ENCODE assay signal across 10 mouse cellular contexts in genomic region chr8:74977427-74977826, GRCm38 (mm10). TPM values are rescaled to one million over a fixed set of nuclear protein-coding genes. Genes with fewer than 3 reads are reported as not detected.
A peak's percentile ranks its signal among the peaks of the same experiment; 100 is the strongest.
DNase-seq lines count a peak whose midpoint lies in the region; ATAC-seq lines count a peak whose summit lies in the region.
"Had no signal": no experiment of that assay in that cellular context is flagged by ENCODE, and none has a peak within 500 bp of the region (broad histone marks: within the 10 kb centered on the region; RNA-seq: fewer than 3 reads in every experiment).

No protein-coding gene starts in this region.

- no peaks in the 10 kb centered on the region for H3K4me1 ChIP-seq in midbrain, embryonic 14.5 days (ENCODE audit: control insufficient read depth, insufficient read depth, low read length)
- H3K4me1 ChIP-seq in midbrain, embryonic 15.5 days = no peaks in the 10 kb centered on the region
- H3K4me1 ChIP-seq: embryonic facial prominence, embryonic 13.5 days; liver, embryonic 15.5 days had no signal

- no peak overlapping the region for H3K27ac ChIP-seq in midbrain, embryonic 14.5 days (replicated peaks; ENCODE audit: low read depth, low read length)
- H3K27ac ChIP-seq in midbrain, embryonic 15.5 days = no peak overlapping the region
- H3K27ac ChIP-seq: embryonic facial prominence, embryonic 13.5 days; liver, embryonic 15.5 days had no signal

- ATAC-seq in frontal cortex, adult (ENCODE audit: low TSS enrichment) = 0 out of 2 replicates have a peak, but pooled peaks have one; percentile 55
- no peak for ATAC-seq in midbrain, embryonic 14.5 days (ENCODE audit: low FRiP score, low TSS enrichment)
- ATAC-seq in midbrain, embryonic 15.5 days (replicated peaks) = no peak

- H3K27me3 ChIP-seq in midbrain, embryonic 14.5 days (ENCODE audit: control insufficient read depth, insufficient read depth, low read length) = no peaks in the 10 kb centered on the region
- no peaks in the 10 kb centered on the region for H3K27me3 ChIP-seq in midbrain, embryonic 15.5 days (replicated peaks)
- H3K27me3 ChIP-seq: embryonic facial prominence, embryonic 13.5 days; liver, embryonic 15.5 days had no signal

- H3K4me3 ChIP-seq in midbrain, embryonic 14.5 days (replicated peaks; ENCODE audit: low read depth, low read length) = no peak overlapping the region
- no peak overlapping the region for H3K4me3 ChIP-seq in midbrain, embryonic 15.5 days
- H3K4me3 ChIP-seq: embryonic facial prominence, embryonic 13.5 days; liver, embryonic 15.5 days had no signal

- DNase-seq in frontal cortex, postnatal 14 days (ENCODE audit: low spot score in 2 of 2) = no peak
- peak; percentile 79 for DNase-seq in midbrain, embryonic 14.5 days
- peak; percentile 45 for DNase-seq in embryo, embryonic 11 days
- peak; percentile 55 for DNase-seq in retina, postnatal 1 day
- no peak for DNase-seq in adrenal gland, postnatal 25 days
- no peak for DNase-seq in left cerebral cortex, adult 18-20 months (ENCODE audit: low spot score in 2 of 2)

- 62% methylated on average over 1 of the region's 1 CpGs for WGBS in midbrain, embryonic 14.5 days
- 63% methylated on average over 1 of the region's 1 CpGs for WGBS in midbrain, embryonic 15.5 days

- H3K9ac ChIP-seq in midbrain, embryonic 14.5 days (replicated peaks; ENCODE audit: low read length) = no peak overlapping the region
- H3K9ac ChIP-seq in midbrain, embryonic 15.5 days = no peak overlapping the region
- H3K9ac ChIP-seq: embryonic facial prominence, embryonic 13.5 days; liver, embryonic 15.5 days had no signal

- H3K36me3 ChIP-seq in midbrain, embryonic 14.5 days (ENCODE audit: control insufficient read depth, insufficient read depth, low read length) = no peaks in the 10 kb centered on the region
- H3K36me3 ChIP-seq in midbrain, embryonic 15.5 days (replicated peaks) = no peaks in the 10 kb centered on the region
- H3K36me3 ChIP-seq: embryonic facial prominence, embryonic 13.5 days; liver, embryonic 15.5 days had no signal

- no peak overlapping the region for H3K4me2 ChIP-seq in midbrain, embryonic 14.5 days (ENCODE audit: low read length)
- no peak overlapping the region for H3K4me2 ChIP-seq in midbrain, embryonic 15.5 days
- H3K4me2 ChIP-seq: embryonic facial prominence, embryonic 13.5 days; liver, embryonic 15.5 days had no signal

- H3K9me3 ChIP-seq in midbrain, embryonic 14.5 days (ENCODE audit: control insufficient read depth, low read length) = no peaks in the 10 kb centered on the region
- no peaks in the 10 kb centered on the region for H3K9me3 ChIP-seq in midbrain, embryonic 15.5 days
- H3K9me3 ChIP-seq: embryonic facial prominence, embryonic 13.5 days; liver, embryonic 15.5 days had no signal

RNA-seq across cellular contexts. Expression of gene Hmgxb4, which starts 15.7 kb away (rescaled TPM):
- polyA plus RNA-seq in midbrain, embryonic 14.5 days (2014; fragmentation: Nextera tagmentation; extraction: Ambion mirVana) = 53.1 TPM in 2 replicates
- 41.5 and 44.4 TPM in 2 replicates for polyA plus RNA-seq in midbrain, embryonic 15.5 days (2015; fragmentation: Nextera tagmentation; extraction: Ambion mirVana)
- 27.3 and 34.5 TPM in 2 replicates for total RNA-seq in adrenal gland, postnatal 25 days (2021)
- total RNA-seq in left cerebral cortex, adult 18-20 months (2021) = 10 to 100 TPM; 23.2 to 26.1 TPM

RNA-seq across cellular contexts. Expression of gene Tom1, which starts 56.1 kb away (rescaled TPM):
- 24.9 and 26.2 TPM in 2 replicates for polyA plus RNA-seq in midbrain, embryonic 14.5 days (2014; fragmentation: Nextera tagmentation; extraction: Ambion mirVana)
- 32.0 and 34.3 TPM in 2 replicates for polyA plus RNA-seq in midbrain, embryonic 15.5 days (2015; fragmentation: Nextera tagmentation; extraction: Ambion mirVana)
- 36.1 and 45.9 TPM in 2 replicates for total RNA-seq in adrenal gland, postnatal 25 days (2021)
- total RNA-seq in left cerebral cortex, adult 18-20 months (2021) = 10 to 100 TPM; 39.8 to 46.3 TPM

Comparison
In these comparisons a context has a peak if more than half of its experiments do, and no peak if none do; other contexts are left out.
1. DNase-seq: peak in midbrain, embryonic 14.5 days (single experiment), embryo, embryonic 11 days (single experiment) and retina, postnatal 1 day (single experiment); none in frontal cortex, postnatal 14 days (0 of 2), adrenal gland, postnatal 25 days (single experiment) and left cerebral cortex, adult 18-20 months (0 of 2).